Mouse (Mus musculus) kidney, embryonic 14.5 days (tissue): ENCODE measurements around the gene Map4. TPM values are rescaled to one million over a fixed set of nuclear protein-coding genes. Genes with fewer than 3 reads are reported as not detected.
"Not testable (repeated sequence)": the region's sequence is repeated elsewhere in the genome, so short reads cannot be mapped to it uniquely, and the experiment has no call there.

Source experiments
- ATAC-seq: fragments of 200-750 bp; cut with Nextera tagmentation; 2 replicates; pipeline ENCODE4 v1.8.0; 2017; ENCODE audit warnings: moderate number of reproducible peaks, mild to moderate bottlenecking, moderate TSS enrichment, moderate library complexity; ENCODE audit not compliant: low FRiP score, low TSS enrichment
- H3K27ac ChIP-seq: fragments of 300-500 bp; sonication (generic); 2 replicates; pipeline ENCODE4 v1.5.1; 2014; ENCODE audit warnings: low read depth, mild to moderate bottlenecking, low read length, moderate library complexity, mixed read lengths
- H3K27me3 ChIP-seq: fragments of 300-500 bp; sonication (generic); 2 replicates; pipeline ENCODE4 v1.6.1; 2014; ENCODE audit warnings: mild to moderate bottlenecking, low read length; ENCODE audit not compliant: control insufficient read depth, insufficient read depth
- H3K36me3 ChIP-seq: fragments of 300-500 bp; sonication (generic); 2 replicates; pipeline ENCODE4 v1.6.1; 2014; ENCODE audit warnings: low read length, mixed read lengths; ENCODE audit not compliant: control insufficient read depth, insufficient read depth
- H3K4me1 ChIP-seq: fragments of 300-500 bp; sonication (generic); 2 replicates; pipeline ENCODE4 v1.6.1; 2014; ENCODE audit warnings: low read length, mixed read lengths; ENCODE audit not compliant: control insufficient read depth, insufficient read depth
- H3K4me2 ChIP-seq: fragments of 300-500 bp; sonication (generic); replicated peaks from 2 replicates; pipeline ENCODE4 v1.6.1; 2014; ENCODE audit warnings: low read depth, mild to moderate bottlenecking, low read length
- H3K4me3 ChIP-seq: fragments of 300-500 bp; sonication (generic); 2 replicates; pipeline ENCODE4 v1.5.1; 2014; ENCODE audit warnings: mild to moderate bottlenecking, low read length
- H3K9ac ChIP-seq: fragments of 300-500 bp; sonication (generic); 2 replicates; pipeline ENCODE4 v1.6.1; 2014; ENCODE audit warnings: low read depth, mild to moderate bottlenecking, low read length, moderate library complexity
- H3K9me3 ChIP-seq: fragments of 300-500 bp; sonication (generic); 2 replicates; pipeline ENCODE4 v1.6.1; 2016; ENCODE audit warnings: low read length; ENCODE audit not compliant: control insufficient read depth
- WGBS: fragments of 180-500 bp; shearing (Covaris S2); extraction: QIAGEN DNeasy Blood & Tissue Kit; methylation state at CpG from one replicate; pipeline ENCODE4 v1.1.7; 2014; 5-methylcytosine and 5-hydroxymethylcytosine counted together
- polyA plus RNA-seq: library from polyadenylated mRNA; unstranded; fragments of >200 nt; fragmentation: Nextera tagmentation; extraction: Ambion mirVana; gene quantifications from 2 replicates; pipeline ENCODE4 v1.2.1, GENCODE M21; 2014

Map4 gene
- polyA plus RNA-seq, 1 experiment from 2014 or later: 54.6 TPM

- H3K9ac ChIP-seq: no peak overlapping the region
- no peak for ATAC-seq
- no peaks in the 10 kb centered on the region for H3K9me3 ChIP-seq
Measured at GRCm38 (mm10) chr9:109964761-109965160, 33.5 kb downstream of the Map4 start.

GRCm38 (mm10) chr9:109968351-109969116, 37.3 kb downstream of the Map4 start:
- Histone ChIP-seq H3K27ac (no peak overlapping the region), H3K4me2 (no peak overlapping the region), H3K4me1 (0 out of 2 replicates have a peak, but pooled peaks cover 4% of the 10 kb centered on the region), H3K4me3 (no peak overlapping the region), H3K27me3 (no peaks in the 10 kb centered on the region), H3K9me3 (no peaks in the 10 kb centered on the region), H3K9ac (no peak overlapping the region), H3K36me3 (no peaks in the 10 kb centered on the region)
- WGBS: 43% methylated on average over 4 of the region's 4 CpGs
- no peak for ATAC-seq

More at GRCm38 (mm10) chr9:109964761-109965160, 33.5 kb downstream of the Map4 start:
- no peak overlapping the region for H3K4me3 ChIP-seq
- H3K27ac ChIP-seq: no peak overlapping the region
- H3K27me3 ChIP-seq: no peaks in the 10 kb centered on the region
- no peak overlapping the region for H3K4me2 ChIP-seq
- H3K4me1 ChIP-seq: peaks cover 6% of the 10 kb centered on the region; the same call in 1 of the 2 replicates
- H3K36me3 ChIP-seq: no peaks in the 10 kb centered on the region

- Histone ChIP-seq H3K9ac (no peak overlapping the region), H3K9me3 (no peaks in the 10 kb centered on the region), H3K27ac (no peak overlapping the region), H3K27me3 (no peaks in the 10 kb centered on the region), H3K4me3 (no peak overlapping the region), H3K4me2 (no peak overlapping the region), H3K4me1 (0 out of 2 replicates have a peak, but pooled peaks cover 4% of the 10 kb centered on the region), H3K36me3 (no peaks in the 10 kb centered on the region)
- 88% methylated on average over 3 of the region's 3 CpGs for WGBS
- ATAC-seq: no peak
Measured at GRCm38 (mm10) chr9:109969181-109969580, 37.9 kb downstream of the Map4 start.

GRCm38 (mm10) chr9:109969792-109970336, 38.6 kb downstream of the Map4 start:
- Histone ChIP-seq H3K4me3 (no peak overlapping the region), H3K27ac (no peak overlapping the region), H3K9me3 (no peaks in the 10 kb centered on the region), H3K4me2 (no peak overlapping the region), H3K9ac (no peak overlapping the region), H3K36me3 (no peaks in the 10 kb centered on the region), H3K4me1 (0 out of 2 replicates have a peak, but pooled peaks cover 4% of the 10 kb centered on the region), H3K27me3 (no peaks in the 10 kb centered on the region)
- WGBS: 87% methylated on average over 4 of the region's 4 CpGs
- no peak for ATAC-seq

GRCm38 (mm10) chr9:109971711-109972110, 40.5 kb downstream of the Map4 start:
- H3K36me3 ChIP-seq, H3K9me3 ChIP-seq, H3K4me1 ChIP-seq, ATAC-seq, H3K4me3 ChIP-seq, H3K27me3 ChIP-seq, H3K9ac ChIP-seq, H3K27ac ChIP-seq, H3K4me2 ChIP-seq: not testable (repeated sequence)
- WGBS: 93% methylated on average over 5 of the region's 5 CpGs

GRCm38 (mm10) chr9:109980223-109980622, 49.0 kb downstream of the Map4 start:
- not testable (repeated sequence) for H3K9ac ChIP-seq, H3K4me1 ChIP-seq, H3K9me3 ChIP-seq, H3K27ac ChIP-seq, H3K27me3 ChIP-seq, ATAC-seq, H3K4me3 ChIP-seq, H3K36me3 ChIP-seq, H3K4me2 ChIP-seq
- WGBS: 97% methylated on average over 4 of the region's 4 CpGs

GRCm38 (mm10) chr9:109985416-109985815, 54.2 kb downstream of the Map4 start:
- H3K27ac ChIP-seq: no peak overlapping the region
- H3K9ac ChIP-seq: no peak overlapping the region
- no peaks in the 10 kb centered on the region for H3K27me3 ChIP-seq
- H3K9me3 ChIP-seq: no peaks in the 10 kb centered on the region
- no peak overlapping the region for H3K4me3 ChIP-seq
- H3K36me3 ChIP-seq: no peaks in the 10 kb centered on the region; the same call in 1 of the 2 replicates
- H3K4me1 ChIP-seq: no peaks in the 10 kb centered on the region
- peak; percentile 84 for ATAC-seq
- 30% methylated on average over 4 of the region's 4 CpGs for WGBS
- H3K4me2 ChIP-seq: no peak overlapping the region

GRCm38 (mm10) chr9:109989084-109989483, 57.8 kb downstream of the Map4 start:
- Histone ChIP-seq H3K4me3 (no peak overlapping the region), H3K9me3 (no peaks in the 10 kb centered on the region), H3K4me1 (no peaks in the 10 kb centered on the region), H3K9ac (no peak overlapping the region), H3K36me3 (no peaks in the 10 kb centered on the region), H3K27ac (no peak overlapping the region), H3K4me2 (no peak overlapping the region), H3K27me3 (no peaks in the 10 kb centered on the region)
- ATAC-seq: no peak
- 95% methylated on average over 1 of the region's 1 CpGs for WGBS

- 93% methylated on average over 4 of the region's 4 CpGs for WGBS
- Histone ChIP-seq H3K9me3 (no peaks in the 10 kb centered on the region), H3K4me1 (no peaks in the 10 kb centered on the region), H3K4me3 (no peak overlapping the region), H3K36me3 (no peaks in the 10 kb centered on the region), H3K9ac (no peak overlapping the region), H3K4me2 (no peak overlapping the region), H3K27me3 (no peaks in the 10 kb centered on the region), H3K27ac (no peak overlapping the region)
- no peak for ATAC-seq
Measured at GRCm38 (mm10) chr9:109997441-109997840, 66.2 kb downstream of the Map4 start.
